Mouse (Mus musculus) lung, embryonic 16.5 days (tissue): Measurements from ENCODE around the gene Mpzl1. TPM values are rescaled to one million over a fixed set of nuclear protein-coding genes. Genes with fewer than 3 reads are reported as not detected.

ENCODE experiments used
- polyA plus RNA-seq: library from polyadenylated mRNA; unstranded; fragments of >200 nt; fragmentation: Nextera tagmentation; extraction: Ambion mirVana; gene quantifications from 2 replicates; pipeline ENCODE4 v1.2.1, GENCODE M21; 2015

Mpzl1 gene
- polyA plus RNA-seq, 1 experiment from 2014 or later, result 176 TPM

Other genes with a start within 250 kb of the Mpzl1 start
- gene Dcaf6, start 174.1 kb downstream of the Mpzl1 start, polyA plus RNA-seq, result 15.9 and 18.9 TPM in 2 replicates
- gene Mpc2, start 173.9 kb downstream of the Mpzl1 start, polyA plus RNA-seq, result 137 and 144 TPM in 2 replicates
- not detected in 2 replicates for gene Adcy10, start 149.4 kb downstream of the Mpzl1 start, polyA plus RNA-seq
- 47.8 and 51.5 TPM in 2 replicates for gene Rcsd1, start 75.2 kb upstream of the Mpzl1 start, polyA plus RNA-seq
- gene Creg1, start 129.2 kb upstream of the Mpzl1 start, polyA plus RNA-seq, result 60.8 and 68.6 TPM in 2 replicates
- gene Cd247, start 154.1 kb upstream of the Mpzl1 start, polyA plus RNA-seq, result 2.1 and 2.8 TPM in 2 replicates